Comparison of ENCODE assay signal across 16 mouse cellular contexts in the genomic region with DNA sequence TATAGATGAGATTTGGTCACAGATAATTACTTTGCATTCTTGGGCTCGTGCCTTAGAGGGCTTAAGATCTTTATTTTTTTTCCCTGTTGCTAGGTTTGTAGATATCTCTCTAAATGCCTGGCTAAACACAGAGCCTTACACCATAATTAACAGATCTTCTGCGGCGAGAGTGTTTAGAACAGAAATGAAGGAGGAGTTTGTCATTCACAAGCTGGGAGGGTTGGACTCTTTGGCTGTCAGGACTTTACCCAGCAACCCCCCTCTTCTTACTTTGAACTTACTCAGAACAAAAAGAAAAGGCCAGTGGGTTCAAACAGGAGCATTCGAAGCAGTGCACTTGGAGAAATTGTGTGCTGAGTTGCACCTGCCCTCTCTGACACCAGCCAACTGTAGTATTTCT.
A peak's percentile ranks its signal among the peaks of the same experiment; 100 is the strongest.
DNase-seq lines count a peak whose midpoint lies in the region; ATAC-seq lines count a peak whose summit lies in the region.
"Had no signal": no experiment of that assay in that cellular context is flagged by ENCODE, and none has a peak within 500 bp of the region (broad histone marks: within the 10 kb centered on the region; RNA-seq: fewer than 3 reads in every experiment).

No protein-coding gene starts in this region.

- no peaks in the 10 kb centered on the region for H3K27me3 ChIP-seq in kidney, embryonic 14.5 days (ENCODE audit: control insufficient read depth, insufficient read depth, low read length)
- H3K27me3 ChIP-seq in embryonic facial prominence, embryonic 15.5 days, result no peaks in the 10 kb centered on the region
- H3K27me3 ChIP-seq in kidney, embryonic 16.5 days (ENCODE audit: insufficient read depth, low read length), result no peaks in the 10 kb centered on the region
- H3K27me3 ChIP-seq: limb, embryonic 12.5 days had no signal

- DNase-seq in kidney, adult 11 months, result peak; percentile 45
- peak; percentile 32 for DNase-seq in brain, adult 2 months (ENCODE audit: low read depth, low spot score)
- DNase-seq in ovary, adult 18-20 months (ENCODE audit: low spot score), result no peak
- no peak for DNase-seq in heart, postnatal 25 days (ENCODE audit: low spot score)
- DNase-seq: adrenal gland, postnatal 25 days; cerebellum, postnatal 14 days; heart, adult 18-20 months; lung, postnatal 14 days; retina, postnatal 1 day; thymus, adult 18-20 months had no signal

- no peak for ATAC-seq in kidney, embryonic 14.5 days (ENCODE audit: low FRiP score, low TSS enrichment)
- ATAC-seq in embryonic facial prominence, embryonic 15.5 days (ENCODE audit: insufficient number of reproducible peaks, low FRiP score, low TSS enrichment, low read depth), result 0 out of 2 replicates have a peak, but pooled peaks have one; percentile 64
- ATAC-seq in kidney, embryonic 16.5 days (ENCODE audit: low FRiP score, low TSS enrichment), result peak; percentile 67; the same call in 1 of the 2 replicates

- no peaks in the 10 kb centered on the region for H3K36me3 ChIP-seq in kidney, embryonic 14.5 days (ENCODE audit: control insufficient read depth, insufficient read depth, low read length)
- H3K36me3 ChIP-seq in embryonic facial prominence, embryonic 15.5 days, result no peaks in the 10 kb centered on the region
- no peaks in the 10 kb centered on the region for H3K36me3 ChIP-seq in kidney, embryonic 16.5 days (ENCODE audit: insufficient read depth, low read length)
- H3K36me3 ChIP-seq: limb, embryonic 12.5 days had no signal

- H3K9ac ChIP-seq in kidney, embryonic 14.5 days (ENCODE audit: low read depth, low read length), result no peak overlapping the region
- H3K9ac ChIP-seq in embryonic facial prominence, embryonic 15.5 days, result no peak overlapping the region
- H3K9ac ChIP-seq in kidney, embryonic 16.5 days (replicated peaks; ENCODE audit: low read length), result no peak overlapping the region
- H3K9ac ChIP-seq: hindbrain, embryonic 14.5 days; limb, embryonic 12.5 days; liver, embryonic 14.5 days had no signal

- H3K4me1 ChIP-seq in kidney, embryonic 14.5 days (ENCODE audit: control insufficient read depth, insufficient read depth, low read length), result 0 out of 2 replicates have a peak, but pooled peaks cover 4% of the 10 kb centered on the region
- H3K4me1 ChIP-seq in embryonic facial prominence, embryonic 15.5 days, result peaks cover 22% of the 10 kb centered on the region
- peaks cover 7% of the 10 kb centered on the region for H3K4me1 ChIP-seq in kidney, embryonic 16.5 days (ENCODE audit: insufficient read depth, low read length)

- H3K27ac ChIP-seq in kidney, embryonic 14.5 days (ENCODE audit: low read depth, low read length), result no peak overlapping the region
- no peak overlapping the region for H3K27ac ChIP-seq in embryonic facial prominence, embryonic 15.5 days (replicated peaks)
- 0 out of 2 replicates have a peak overlapping the region, but pooled peaks have one; percentile 30 for H3K27ac ChIP-seq in kidney, embryonic 16.5 days (ENCODE audit: low read length)
- H3K27ac ChIP-seq: hindbrain, embryonic 14.5 days; liver, embryonic 14.5 days had no signal

- H3K4me3 ChIP-seq in kidney, embryonic 14.5 days (ENCODE audit: low read length), result no peak overlapping the region
- no peak overlapping the region for H3K4me3 ChIP-seq in embryonic facial prominence, embryonic 15.5 days (replicated peaks)
- no peak overlapping the region for H3K4me3 ChIP-seq in kidney, embryonic 16.5 days (ENCODE audit: low read length)
- H3K4me3 ChIP-seq: limb, embryonic 12.5 days had no signal

- WGBS in kidney, embryonic 14.5 days, result 28% methylated on average over 4 of the region's 4 CpGs
- WGBS in embryonic facial prominence, embryonic 15.5 days, result 17% methylated on average over 4 of the region's 4 CpGs
- 21% methylated on average over 4 of the region's 4 CpGs for WGBS in kidney, embryonic 16.5 days

- no peaks in the 10 kb centered on the region for H3K9me3 ChIP-seq in kidney, embryonic 14.5 days (ENCODE audit: control insufficient read depth, low read length)
- no peaks in the 10 kb centered on the region for H3K9me3 ChIP-seq in embryonic facial prominence, embryonic 15.5 days (replicated peaks)
- H3K9me3 ChIP-seq in kidney, embryonic 16.5 days (ENCODE audit: low read length), result no peaks in the 10 kb centered on the region
- H3K9me3 ChIP-seq: limb, embryonic 12.5 days had no signal

- H3K4me2 ChIP-seq in kidney, embryonic 14.5 days (replicated peaks; ENCODE audit: low read depth, low read length), result no peak overlapping the region
- H3K4me2 ChIP-seq in embryonic facial prominence, embryonic 15.5 days (replicated peaks), result no peak overlapping the region
- no peak overlapping the region for H3K4me2 ChIP-seq in kidney, embryonic 16.5 days (replicated peaks; ENCODE audit: low read depth, low read length)
- H3K4me2 ChIP-seq: hindbrain, embryonic 14.5 days; limb, embryonic 12.5 days had no signal

- intact Hi-C loops in heart, postnatal 25 days (cut with DNase I), result no loop called here

Comparison
In these comparisons a context has a peak if more than half of its experiments do, and no peak if none do; other contexts are left out.
1. DNase-seq: peak in kidney, adult 11 months (single experiment) and brain, adult 2 months (single experiment); none in ovary, adult 18-20 months (single experiment) and heart, postnatal 25 days (single experiment).